Mouse (Mus musculus) intestine, embryonic 14.5 days (tissue): ENCODE results near the gene Duxbl2. TPM values are rescaled to one million over a fixed set of nuclear protein-coding genes. Genes with fewer than 3 reads are reported as not detected.
"Not testable (repeated sequence)": the region's sequence is repeated elsewhere in the genome, so short reads cannot be mapped to it uniquely, and the experiment has no call there.

Experiments
- ATAC-seq: fragments of 200-750 bp; cut with Nextera tagmentation; replicated peaks from 2 replicates; pipeline ENCODE4 v1.8.0; 2017; ENCODE audit warnings: low read depth, moderate number of reproducible peaks, moderate TSS enrichment, moderate library complexity; ENCODE audit not compliant: low FRiP score, low TSS enrichment
- DNase-seq: peaks from one replicate; pipeline ENCODE4 v3.0.0-alpha.2; 2018; ENCODE audit warnings: low spot score
- H3K27ac ChIP-seq: fragments of 300-500 bp; sonication (generic); 2 replicates; pipeline ENCODE4 v1.5.1; 2014; ENCODE audit warnings: low read depth, mild to moderate bottlenecking, control low read depth
- H3K27me3 ChIP-seq: fragments of 300-500 bp; sonication (generic); replicated peaks from 2 replicates; pipeline ENCODE4 v1.6.1; 2014; ENCODE audit warnings: low read length, control low read depth; ENCODE audit not compliant: control insufficient read depth, insufficient read depth
- H3K36me3 ChIP-seq: fragments of 300-500 bp; sonication (generic); 2 replicates; pipeline ENCODE4 v1.6.1; 2014; ENCODE audit warnings: low read length, control low read depth; ENCODE audit not compliant: control insufficient read depth, insufficient read depth
- H3K4me1 ChIP-seq: fragments of 300-500 bp; sonication (generic); replicated peaks from 2 replicates; pipeline ENCODE4 v1.6.1; 2014; ENCODE audit warnings: low read length, control low read depth, mixed read lengths; ENCODE audit not compliant: control insufficient read depth, insufficient read depth
- H3K4me2 ChIP-seq: fragments of 300-500 bp; sonication (generic); 2 replicates; pipeline ENCODE4 v1.6.1; 2014; ENCODE audit warnings: low read length
- H3K4me3 ChIP-seq: fragments of 300-500 bp; sonication (generic); 2 replicates; pipeline ENCODE4 v1.5.1; 2014; ENCODE audit warnings: low read depth, low read length, control low read depth, mixed read lengths
- H3K9ac ChIP-seq: fragments of 300-500 bp; sonication (generic); 2 replicates; pipeline ENCODE4 v1.6.1; 2014; ENCODE audit warnings: mild to moderate bottlenecking, low read length
- H3K9me3 ChIP-seq: fragments of 300-500 bp; sonication (generic); 2 replicates; pipeline ENCODE4 v1.6.1; 2016; ENCODE audit warnings: low read length, control low read depth; ENCODE audit not compliant: control insufficient read depth
- WGBS: fragments of 180-500 bp; shearing (Covaris S2); extraction: QIAGEN DNeasy Blood & Tissue Kit; methylation state at CpG from one replicate; pipeline ENCODE4 v1.1.7; 2014; 5-methylcytosine and 5-hydroxymethylcytosine counted together
- polyA plus RNA-seq: library from polyadenylated mRNA; unstranded; fragments of >200 nt; fragmentation: Nextera tagmentation; extraction: Ambion mirVana; gene quantifications from 2 replicates; pipeline ENCODE4 v1.2.1, GENCODE M21; 2014

Gene Duxbl2
- polyA plus RNA-seq, result 1.8 TPM in 1 of 2 replicates, not detected in the other

DNA sequence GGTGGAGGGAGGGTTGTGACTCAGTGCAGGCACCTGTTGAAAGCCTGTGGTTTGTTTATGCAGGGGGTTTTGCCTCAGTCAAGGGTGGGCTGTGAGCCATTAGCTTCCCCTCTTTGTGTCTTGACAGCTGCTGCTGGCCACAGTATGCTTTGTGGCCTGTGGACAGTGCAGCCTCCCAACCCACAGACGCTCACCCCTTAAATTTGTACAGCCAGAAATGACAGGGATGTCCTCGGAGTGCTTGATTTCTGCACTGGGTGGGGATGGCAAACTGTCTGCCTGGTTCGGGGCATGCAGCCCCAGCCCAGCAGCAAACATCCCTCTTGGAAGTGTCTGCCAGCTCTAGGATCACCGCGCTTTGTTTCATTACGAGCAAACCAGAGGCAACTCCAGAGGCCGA is at the start of gene Duxbl2:
Gene Duxbl2, plus strand, starts transcription at position 200 of the 400 bp plus-strand sequence.
- not testable (repeated sequence) for DNase-seq, ATAC-seq, H3K4me3 ChIP-seq, H3K4me2 ChIP-seq, H3K36me3 ChIP-seq, H3K9me3 ChIP-seq, H3K4me1 ChIP-seq, H3K27me3 ChIP-seq, H3K9ac ChIP-seq, H3K27ac ChIP-seq
- no CpG with 5 or more reads among the region's 7 CpGs for WGBS

DNA sequence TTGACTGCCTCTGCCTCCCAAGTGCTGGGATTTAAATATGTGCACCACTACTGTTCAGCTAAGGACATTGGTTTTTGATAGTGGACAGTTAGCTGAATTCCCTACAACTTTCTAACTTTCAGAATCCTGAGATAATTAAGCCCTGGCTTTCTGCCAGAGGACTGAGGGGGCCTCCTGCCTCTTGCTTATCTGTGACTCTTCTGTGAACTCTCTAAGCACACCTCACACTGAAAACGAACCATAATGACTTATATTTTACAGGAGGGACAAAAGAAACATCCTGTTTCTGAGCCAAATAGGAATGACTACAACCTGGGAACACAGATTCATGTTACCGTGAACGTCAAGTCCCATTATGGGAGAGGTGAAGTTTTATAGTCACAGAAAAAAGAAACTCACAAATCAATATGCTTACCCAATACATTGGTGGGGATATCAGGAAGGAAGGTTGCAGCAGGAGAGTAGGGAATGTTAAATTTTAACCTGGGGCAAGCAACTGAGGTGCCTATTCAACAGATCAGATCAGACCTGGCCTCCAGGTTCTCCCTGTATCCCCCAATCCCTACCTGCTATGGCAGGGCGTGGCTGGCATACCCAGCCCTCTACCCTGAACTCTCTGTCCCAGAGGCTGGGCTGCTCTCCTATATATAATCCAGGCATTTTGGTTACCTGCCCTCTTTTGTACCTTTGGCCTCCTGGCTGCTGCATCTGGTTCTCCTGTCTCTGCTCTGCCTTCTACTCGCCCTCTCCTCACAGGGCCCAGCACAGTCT is 41.3 kb upstream of the Duxbl2 start:
- not testable (repeated sequence) for DNase-seq, H3K36me3 ChIP-seq, H3K27ac ChIP-seq, H3K27me3 ChIP-seq, H3K9me3 ChIP-seq, H3K4me2 ChIP-seq, H3K4me3 ChIP-seq, H3K9ac ChIP-seq, H3K4me1 ChIP-seq
- peak; percentile 93 for ATAC-seq
- no CpG with 5 or more reads among the region's 5 CpGs for WGBS

DNA sequence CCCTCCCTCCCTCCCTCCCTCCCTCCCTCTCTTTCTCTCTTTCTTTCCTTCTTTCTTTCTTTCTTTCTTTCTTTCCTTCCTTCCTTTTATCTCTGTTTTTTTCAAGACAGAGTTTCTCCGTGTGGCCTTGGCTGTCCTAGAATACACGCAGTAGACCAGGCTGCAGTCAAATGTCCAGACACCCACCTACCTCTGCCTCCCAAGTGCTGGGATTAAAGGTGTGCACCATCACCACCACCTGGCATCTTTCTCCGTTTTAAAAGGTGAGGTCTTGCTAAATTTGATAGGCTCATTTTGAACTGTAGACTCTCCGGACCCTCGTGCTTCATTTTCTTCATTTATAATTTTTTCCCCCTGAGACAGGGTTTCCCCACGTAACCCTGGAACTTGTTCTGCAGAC is 36.9 kb upstream of the Duxbl2 start, which contains the start of gene Cphx2:
Gene Cphx2, plus strand, starts transcription at position 301 of the 400 bp plus-strand sequence.
- H3K36me3 ChIP-seq, H3K4me2 ChIP-seq, DNase-seq, H3K9me3 ChIP-seq, H3K9ac ChIP-seq, H3K4me1 ChIP-seq, H3K27me3 ChIP-seq, ATAC-seq, H3K27ac ChIP-seq, H3K4me3 ChIP-seq: not testable (repeated sequence)
- WGBS, result no CpG with 5 or more reads among the region's 6 CpGs

DNA sequence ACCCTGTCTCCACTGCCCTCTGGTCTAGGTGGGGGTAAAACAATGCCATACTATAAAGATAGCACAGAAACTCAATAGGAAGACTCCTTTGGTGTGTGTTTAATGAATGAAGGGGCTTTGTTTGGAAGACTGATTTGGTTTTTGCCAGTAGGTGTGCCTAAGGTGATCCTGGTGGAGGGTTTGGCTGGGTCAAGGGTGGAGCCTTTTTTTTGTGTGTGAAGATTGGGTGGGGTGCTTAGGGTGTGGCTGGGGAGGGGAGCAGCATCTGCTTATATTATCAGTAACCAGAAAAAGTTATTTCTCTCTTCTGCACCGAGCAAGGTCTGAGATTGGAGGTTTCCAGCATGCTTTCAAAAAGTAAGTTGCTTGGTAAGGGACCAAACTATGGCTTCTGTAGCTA is 36.2 kb upstream of the Duxbl2 start, which contains the start of gene Cphx3:
Gene Cphx3, plus strand, starts transcription at position 301 of the 400 bp plus-strand sequence.
- not testable (repeated sequence) for DNase-seq, H3K4me1 ChIP-seq, H3K36me3 ChIP-seq, H3K4me3 ChIP-seq, H3K27ac ChIP-seq, H3K27me3 ChIP-seq, H3K9ac ChIP-seq, ATAC-seq, H3K4me2 ChIP-seq, H3K9me3 ChIP-seq
- no CpG with 5 or more reads among the region's 1 CpGs for WGBS

DNA sequence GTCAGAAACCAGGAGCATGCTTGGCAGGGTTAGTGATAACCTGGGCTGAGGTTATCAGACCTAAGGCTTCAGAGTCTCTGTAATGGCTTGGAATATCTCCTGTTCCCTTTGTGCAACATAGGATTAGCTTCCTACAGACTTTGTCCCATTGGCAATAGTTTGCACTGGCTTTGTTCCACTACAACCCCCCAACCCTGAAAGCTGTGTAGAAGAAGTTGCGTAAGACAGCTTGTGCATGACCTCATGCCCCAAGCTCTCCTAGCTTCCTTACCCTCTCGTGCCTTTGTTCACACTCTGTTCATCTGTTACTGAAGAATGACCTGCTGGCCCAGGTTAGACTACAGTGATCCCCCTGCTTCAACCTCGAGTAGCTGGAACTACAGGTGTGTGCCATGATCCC is 20.5 kb upstream of the Duxbl2 start:
- WGBS, result no CpG with 5 or more reads among the region's 3 CpGs
- DNase-seq, H3K27me3 ChIP-seq, H3K9ac ChIP-seq, H3K9me3 ChIP-seq, H3K4me1 ChIP-seq, H3K4me2 ChIP-seq, H3K27ac ChIP-seq, H3K4me3 ChIP-seq, ATAC-seq, H3K36me3 ChIP-seq: not testable (repeated sequence)

DNA sequence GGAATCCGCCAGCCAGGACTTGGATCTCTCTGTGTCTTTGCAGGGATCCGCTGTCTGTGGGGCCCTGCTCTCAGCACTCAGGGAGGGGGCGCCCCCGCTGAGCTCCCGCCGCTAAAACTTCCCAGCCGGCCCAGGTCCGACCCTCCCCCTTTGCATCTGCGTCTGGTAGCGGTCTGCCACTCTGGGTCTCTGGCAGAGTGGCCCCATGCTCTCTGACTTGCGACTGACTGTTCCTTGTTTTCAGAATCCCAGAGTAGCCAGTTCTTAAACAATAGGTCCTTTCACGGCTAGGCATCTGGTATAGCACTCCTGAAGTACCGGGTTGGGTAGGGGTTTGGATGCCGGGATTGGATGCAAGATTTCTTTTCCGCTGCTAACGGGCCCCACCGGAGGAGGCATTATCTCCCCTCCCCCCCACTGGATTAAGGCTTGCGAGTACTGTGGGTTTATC is 426 bp downstream of the Duxbl2 start:
- H3K4me2 ChIP-seq, H3K4me1 ChIP-seq, H3K4me3 ChIP-seq, H3K27me3 ChIP-seq, H3K36me3 ChIP-seq, DNase-seq, H3K27ac ChIP-seq, H3K9ac ChIP-seq, H3K9me3 ChIP-seq: not testable (repeated sequence)
- peak; percentile 92 for ATAC-seq
- WGBS, result no CpG with 5 or more reads among the region's 18 CpGs

DNA sequence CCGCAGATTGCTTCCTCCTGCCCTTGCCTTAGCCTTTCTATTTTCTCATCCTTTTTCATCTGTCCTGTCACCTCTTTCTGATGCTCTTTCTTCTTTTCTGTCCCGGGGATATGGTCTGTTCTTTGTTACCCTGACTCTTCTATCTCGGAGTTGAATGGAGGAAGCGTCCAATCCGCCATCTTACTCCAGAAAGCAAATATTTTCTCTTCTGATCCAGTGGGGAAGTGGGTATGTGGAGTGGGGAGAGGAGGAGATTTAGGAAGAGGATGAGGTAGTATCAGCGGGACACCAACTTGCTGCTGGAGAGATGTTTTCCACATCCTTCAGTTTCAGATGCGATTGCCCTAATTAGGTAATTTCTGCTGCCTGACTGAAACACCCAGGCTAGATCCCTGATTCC is 946 bp downstream of the Duxbl2 start:
- ATAC-seq, result peak; percentile 14; the same call in 1 of the 2 replicates
- not testable (repeated sequence) for H3K27ac ChIP-seq, H3K9me3 ChIP-seq, H3K4me2 ChIP-seq, H3K36me3 ChIP-seq, H3K4me3 ChIP-seq, H3K4me1 ChIP-seq, H3K9ac ChIP-seq, DNase-seq, H3K27me3 ChIP-seq
- WGBS, result no CpG with 5 or more reads among the region's 7 CpGs

DNA sequence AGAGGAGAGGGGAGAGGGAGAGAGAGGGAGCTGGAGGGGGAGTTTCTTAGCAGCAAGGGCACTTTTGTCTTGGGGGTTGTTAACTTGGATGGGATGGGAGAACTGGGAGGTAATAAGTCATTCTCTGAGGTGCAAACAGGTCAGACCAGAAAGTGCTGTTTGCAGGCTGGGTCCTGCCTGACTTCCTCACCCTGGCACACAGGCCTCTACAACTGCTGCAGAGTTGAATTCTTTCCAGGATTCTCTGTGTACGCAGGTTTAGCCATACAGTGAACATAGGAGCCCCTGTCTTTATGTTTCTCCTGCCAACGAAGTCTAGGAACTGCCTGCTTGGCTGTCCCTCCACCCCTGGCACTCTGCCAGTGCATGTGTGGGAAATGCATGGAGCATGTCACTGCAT is 28.9 kb downstream of the Duxbl2 start:
- WGBS, result no CpG with 5 or more reads among the region's 2 CpGs
- not testable (repeated sequence) for H3K9ac ChIP-seq, H3K9me3 ChIP-seq, H3K4me1 ChIP-seq, ATAC-seq, H3K36me3 ChIP-seq, H3K4me2 ChIP-seq, H3K4me3 ChIP-seq, DNase-seq, H3K27ac ChIP-seq, H3K27me3 ChIP-seq

DNA sequence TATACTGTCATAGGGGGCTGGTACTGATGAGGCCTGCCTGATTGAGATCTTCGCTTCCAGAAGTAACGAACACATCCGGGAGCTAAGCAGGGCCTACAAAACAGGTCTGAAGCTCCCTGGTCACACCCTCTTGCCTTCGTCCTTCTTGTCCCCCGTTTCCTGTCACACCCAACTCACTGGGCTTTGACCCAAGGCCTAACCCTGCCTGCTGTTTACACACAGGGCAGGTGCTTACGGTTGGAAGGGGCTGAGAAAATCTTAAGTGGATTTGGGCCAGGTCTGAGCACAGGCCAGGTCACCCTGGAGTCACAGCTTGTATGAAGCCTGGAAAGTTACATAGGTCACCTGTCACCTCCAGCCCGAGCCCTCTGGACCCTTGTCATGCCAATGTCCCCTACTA is 37.9 kb downstream of the Duxbl2 start:
- H3K9me3 ChIP-seq, H3K4me1 ChIP-seq, H3K36me3 ChIP-seq, H3K4me2 ChIP-seq, H3K27me3 ChIP-seq, H3K4me3 ChIP-seq, H3K27ac ChIP-seq, DNase-seq, H3K9ac ChIP-seq, ATAC-seq: not testable (repeated sequence)
- no CpG with 5 or more reads among the region's 7 CpGs for whole genome bisulfite sequencing
